Mouse (Mus musculus) heart, adult 18-20 months (tissue): ENCODE results near the gene Rbms3. TPM values are rescaled to one million over a fixed set of nuclear protein-coding genes. Genes with fewer than 3 reads are reported as not detected.
A peak's percentile ranks its signal among the peaks of the same experiment; 100 is the strongest.

Source experiments
- DNase-seq, 2 experiments: peaks; one replicate each; pipeline ENCODE4 v3.0.0; 2021 to 2022; ENCODE audit warnings: mixed read lengths in 1 of 2
- total RNA-seq, 2 experiments: library from RNA; stranded (reverse); gene quantifications; 2 replicates each; pipeline ENCODE4 v1.2.3; 2021

Gene Rbms3
- total RNA-seq, 2 experiments from 2014 or later: 7.3 to 9.5 TPM

- no peak for DNase-seq
Measured at GRCm38 (mm10) chr9:117048641-117049040, 581.1 kb downstream of the Rbms3 start.

GRCm38 (mm10) chr9:117041993-117042366 is 587.7 kb downstream of the Rbms3 start:
- no peak for DNase-seq

GRCm38 (mm10) chr9:117041291-117041992 is 588.3 kb downstream of the Rbms3 start:
- no peak for DNase-seq

- peak; percentile 77 for DNase-seq
Measured at GRCm38 (mm10) chr9:117039941-117040453, 589.7 kb downstream of the Rbms3 start.

GRCm38 (mm10) chr9:117032690-117033089 is 597.0 kb downstream of the Rbms3 start:
- DNase-seq: no peak

- no peak for DNase-seq
Measured at GRCm38 (mm10) chr9:117031237-117031636, 598.5 kb downstream of the Rbms3 start.

- peak; percentile 95 to 96 for DNase-seq
Measured at GRCm38 (mm10) chr9:117030837-117031236, 598.9 kb downstream of the Rbms3 start.

GRCm38 (mm10) chr9:117029953-117030352 is 599.8 kb downstream of the Rbms3 start:
- DNase-seq: peak; percentile 25 to 29

GRCm38 (mm10) chr9:117028586-117028985 is 601.1 kb downstream of the Rbms3 start:
- no peak for DNase-seq

GRCm38 (mm10) chr9:117022086-117022485 is 607.6 kb downstream of the Rbms3 start:
- DNase-seq: no peak

- no peak for DNase-seq
Measured at GRCm38 (mm10) chr9:117021506-117021905, 608.2 kb downstream of the Rbms3 start.

GRCm38 (mm10) chr9:117020216-117020615 is 609.5 kb downstream of the Rbms3 start:
- DNase-seq: no peak

GRCm38 (mm10) chr9:117018741-117019163 is 611.0 kb downstream of the Rbms3 start:
- peak; percentile 49 to 66 for DNase-seq

GRCm38 (mm10) chr9:117018301-117018700 is 611.4 kb downstream of the Rbms3 start:
- no peak for DNase-seq

GRCm38 (mm10) chr9:117016605-117017319 is 613.0 kb downstream of the Rbms3 start:
- no peak for DNase-seq

- no peak for DNase-seq
Measured at GRCm38 (mm10) chr9:117013386-117013785, 616.3 kb downstream of the Rbms3 start.

- no peak for DNase-seq
Measured at GRCm38 (mm10) chr9:117010801-117011200, 618.9 kb downstream of the Rbms3 start.

GRCm38 (mm10) chr9:117008194-117008593 is 621.5 kb downstream of the Rbms3 start:
- DNase-seq: no peak

- peak in 1 of 2 experiments; percentile 40 for DNase-seq
Measured at GRCm38 (mm10) chr9:117002083-117002482, 627.6 kb downstream of the Rbms3 start.

- DNase-seq: no peak
Measured at GRCm38 (mm10) chr9:116999186-116999585, 630.5 kb downstream of the Rbms3 start.

GRCm38 (mm10) chr9:116990321-116990720 is 639.4 kb downstream of the Rbms3 start:
- DNase-seq: no peak

- DNase-seq: no peak
Measured at GRCm38 (mm10) chr9:116980801-116981200, 648.9 kb downstream of the Rbms3 start.

- DNase-seq: no peak
Measured at GRCm38 (mm10) chr9:116977428-116977827, 652.3 kb downstream of the Rbms3 start.
